Mouse (Mus musculus): Measurements from ENCODE around the gene Olfr267. TPM values are rescaled to one million over a fixed set of nuclear protein-coding genes. Genes with fewer than 3 reads are reported as not detected.

The Olfr267 gene
- polyA plus RNA-seq (2012; ENCODE audit: insufficient read depth, insufficient read length, missing spikeins) = not detected in 2 replicates

DNA sequence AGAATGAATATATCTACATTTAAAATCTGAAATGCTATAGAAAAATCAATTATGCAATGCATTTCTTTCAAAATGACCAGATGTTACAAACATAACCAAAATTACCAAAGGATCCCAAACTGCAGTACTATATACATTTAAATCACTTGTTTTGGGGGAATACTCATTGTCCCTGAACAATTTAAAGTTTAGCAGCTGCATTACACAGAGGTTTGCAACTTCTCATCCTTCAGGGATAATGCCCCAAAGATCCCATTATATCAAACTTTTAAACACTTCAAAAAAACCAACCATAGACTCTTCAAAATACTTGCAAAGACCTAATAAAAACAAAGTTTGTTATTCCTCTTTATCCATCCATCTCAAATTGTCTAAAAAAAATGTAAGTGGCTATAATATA is at the start of gene Olfr267:
Olfr267 (minus strand) TSS at position 101 of the 400 bp plus-strand sequence.
- Histone ChIP-seq H3K4me3 (ENCODE audit: insufficient read depth, low read length) (no peak within 1 kb of the TSS), H3K27ac (ENCODE audit: insufficient read depth, low read depth, low read length) (no peak within 1 kb of the TSS), H3K4me1 (ENCODE audit: control insufficient read depth, insufficient read depth, low read length) (no peaks in the 10 kb centered on the region)
- TF ChIP-seq CTCF (IDR thresholded peaks at IDR 0.05; ENCODE audit: low read depth, low read length) (no peak), POLR2A (IDR thresholded peaks at IDR 0.05; ENCODE audit: borderline replicate concordance, low read depth, low read length) (no peak)

DNA sequence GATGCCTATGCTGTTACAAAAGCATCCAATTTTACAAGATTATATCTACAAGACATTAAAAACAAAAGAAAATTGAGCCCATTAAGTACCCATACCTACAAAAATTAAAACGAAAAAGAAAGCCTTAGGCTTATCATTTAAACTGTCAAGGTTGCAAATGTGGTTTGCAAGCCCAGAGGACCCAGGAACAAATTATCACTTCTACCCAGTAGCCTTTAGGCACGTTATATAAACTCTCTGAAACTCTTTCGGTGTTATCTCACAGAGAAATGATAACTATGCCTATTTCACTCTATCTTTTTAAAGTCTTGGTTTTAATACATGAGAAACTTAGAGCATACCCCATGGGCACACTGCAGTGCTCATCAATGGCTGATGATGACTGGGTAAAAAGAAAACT is 45.4 kb upstream of the Olfr267 start:
- Histone ChIP-seq H3K4me3 (ENCODE audit: insufficient read depth, low read length) (no peak overlapping the region), H3K27ac (ENCODE audit: insufficient read depth, low read depth, low read length) (no peak overlapping the region), H3K4me1 (ENCODE audit: control insufficient read depth, insufficient read depth, low read length) (no peaks in the 10 kb centered on the region)
- TF ChIP-seq POLR2A (IDR thresholded peaks at IDR 0.05; ENCODE audit: borderline replicate concordance, low read depth, low read length) (no peak), CTCF (IDR thresholded peaks at IDR 0.05; ENCODE audit: low read depth, low read length) (no peak)

DNA sequence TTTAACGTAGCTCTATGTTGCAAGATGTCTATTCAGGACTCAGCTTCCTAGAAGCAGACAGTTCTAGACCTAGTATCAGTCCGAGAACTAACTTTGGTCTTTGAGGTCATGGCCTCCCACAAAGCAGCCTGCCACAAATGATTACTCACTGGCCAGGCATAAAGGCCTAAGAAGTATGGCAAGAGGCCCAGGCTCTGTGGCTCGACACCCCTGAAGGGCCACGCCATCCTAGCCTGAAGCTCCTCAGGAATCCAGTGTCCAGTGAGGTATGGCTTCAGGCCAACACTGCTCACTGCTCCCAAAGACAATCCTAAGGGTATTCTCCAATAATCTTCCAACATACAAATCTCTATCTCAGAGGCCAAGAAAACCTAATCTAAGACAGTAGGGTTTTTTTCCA is 38.4 kb upstream of the Olfr267 start:
- TF ChIP-seq CTCF (IDR thresholded peaks at IDR 0.05; ENCODE audit: low read depth, low read length) = no peak
- TF ChIP-seq POLR2A (IDR thresholded peaks at IDR 0.05; ENCODE audit: borderline replicate concordance, low read depth, low read length) = no peak
- Histone ChIP-seq H3K4me3 (ENCODE audit: insufficient read depth, low read length) (no peak overlapping the region), H3K27ac (ENCODE audit: insufficient read depth, low read depth, low read length) (no peak overlapping the region), H3K4me1 (ENCODE audit: control insufficient read depth, insufficient read depth, low read length) (no peaks in the 10 kb centered on the region)

DNA sequence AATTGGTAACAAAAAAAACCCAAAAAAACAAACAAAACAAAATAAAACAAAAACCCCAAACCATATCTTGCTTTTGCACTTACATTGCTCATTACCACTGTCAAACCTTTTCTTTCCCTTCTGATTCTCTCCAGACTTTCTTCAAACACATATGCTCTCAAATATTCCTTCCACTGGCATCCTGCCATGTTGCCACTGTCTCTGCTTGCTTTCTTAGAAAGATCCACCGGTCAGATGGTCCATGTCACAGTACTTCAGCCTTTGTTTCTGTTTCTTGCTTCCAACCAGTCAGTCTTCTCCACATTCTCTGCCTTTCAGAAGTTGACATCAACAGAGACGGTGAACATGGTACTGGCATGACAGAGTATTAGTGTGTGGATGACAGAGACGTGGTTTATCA is 857 bp downstream of the Olfr267 start:
- no peak for TF ChIP-seq CTCF (IDR thresholded peaks at IDR 0.05; ENCODE audit: low read depth, low read length)
- no peak for TF ChIP-seq POLR2A (IDR thresholded peaks at IDR 0.05; ENCODE audit: borderline replicate concordance, low read depth, low read length)

DNA sequence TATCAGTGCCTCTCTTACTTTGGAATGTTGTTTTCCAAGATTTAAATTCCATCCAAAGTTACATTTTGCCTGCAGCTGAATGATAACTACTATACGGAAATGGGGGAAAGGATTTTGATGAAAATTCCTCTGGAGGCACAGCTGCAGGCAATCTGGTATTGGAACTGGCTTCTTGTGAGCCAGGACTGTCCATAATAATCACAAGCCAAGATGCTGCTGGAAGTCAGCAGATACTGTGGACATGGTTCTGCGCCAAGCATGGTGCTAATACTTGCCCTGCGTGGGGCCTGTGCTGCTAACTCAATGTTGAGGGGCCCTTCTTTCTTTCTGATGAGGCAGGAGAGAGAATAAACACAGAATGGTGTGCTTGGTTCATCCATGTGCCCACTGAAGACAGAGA is 24.1 kb downstream of the Olfr267 start:
- peaks cover 3% of the 10 kb centered on the region for H3K4me1 ChIP-seq (ENCODE audit: control insufficient read depth, insufficient read depth, low read length)
- H3K27ac ChIP-seq (ENCODE audit: insufficient read depth, low read depth, low read length) = no peak overlapping the region
- TF ChIP-seq CTCF (IDR thresholded peaks at IDR 0.05; ENCODE audit: low read depth, low read length) (no peak), POLR2A (IDR thresholded peaks at IDR 0.05; ENCODE audit: borderline replicate concordance, low read depth, low read length) (no peak)
- no peak overlapping the region for H3K4me3 ChIP-seq (ENCODE audit: insufficient read depth, low read length)

More for the DNA sequence above, 857 bp downstream of the Olfr267 start:
- no peak overlapping the region for H3K4me3 ChIP-seq (ENCODE audit: insufficient read depth, low read length)
- H3K4me1 ChIP-seq (ENCODE audit: control insufficient read depth, insufficient read depth, low read length) = no peaks in the 10 kb centered on the region
- H3K27ac ChIP-seq (ENCODE audit: insufficient read depth, low read depth, low read length) = no peak overlapping the region

DNA sequence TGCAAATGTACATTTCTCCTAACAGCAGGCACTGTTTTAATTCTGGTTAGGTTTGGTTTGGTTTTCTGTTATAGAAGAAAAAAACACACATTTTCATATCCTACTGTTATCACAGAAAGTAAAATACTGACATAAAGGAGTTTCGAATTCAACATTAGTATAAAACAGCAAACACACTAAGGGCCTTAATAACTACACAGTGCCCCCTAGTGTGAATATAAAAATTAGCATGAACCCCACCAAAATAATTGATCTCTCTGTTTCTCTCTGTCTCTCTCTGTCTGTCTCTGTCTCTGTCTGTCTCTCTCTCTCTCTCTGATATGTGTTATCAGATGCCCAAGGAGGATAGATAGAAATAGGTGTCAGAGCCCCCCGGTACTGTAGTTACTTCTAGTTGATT is 38.0 kb downstream of the Olfr267 start:
- no peaks in the 10 kb centered on the region for H3K4me1 ChIP-seq (ENCODE audit: control insufficient read depth, insufficient read depth, low read length)

DNA sequence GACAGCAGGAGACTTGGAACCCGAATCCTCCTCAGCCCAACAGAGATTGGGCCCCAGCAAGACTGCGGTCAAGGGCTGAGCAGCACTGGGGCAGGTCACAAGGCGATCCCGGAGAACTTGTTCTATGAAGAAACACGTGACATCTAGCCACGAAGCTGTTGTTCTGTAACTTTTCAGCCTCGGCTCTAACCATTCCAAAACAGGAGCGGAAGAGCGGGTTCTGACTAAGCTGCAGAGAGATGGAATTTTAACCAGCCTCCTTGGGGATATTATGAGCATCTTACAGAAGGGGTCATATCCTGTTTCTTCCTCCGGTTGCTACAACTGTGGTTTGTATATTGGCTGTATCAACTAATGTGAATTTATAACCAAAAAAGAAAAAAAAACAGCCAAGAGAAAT is 38.4 kb downstream of the Olfr267 start:
- Histone ChIP-seq H3K4me3 (ENCODE audit: insufficient read depth, low read length) (no peak overlapping the region), H3K4me1 (ENCODE audit: control insufficient read depth, insufficient read depth, low read length) (no peaks in the 10 kb centered on the region)
- no peak for TF ChIP-seq CTCF (IDR thresholded peaks at IDR 0.05; ENCODE audit: low read depth, low read length)
- TF ChIP-seq POLR2A (IDR thresholded peaks at IDR 0.05; ENCODE audit: borderline replicate concordance, low read depth, low read length) = no peak

More for the DNA sequence above, 38.0 kb downstream of the Olfr267 start:
- TF ChIP-seq POLR2A (IDR thresholded peaks at IDR 0.05; ENCODE audit: borderline replicate concordance, low read depth, low read length) = no peak
- TF ChIP-seq CTCF (IDR thresholded peaks at IDR 0.05; ENCODE audit: low read depth, low read length) = no peak
- no peak overlapping the region for H3K4me3 ChIP-seq (ENCODE audit: insufficient read depth, low read length)
- H3K27ac ChIP-seq (ENCODE audit: insufficient read depth, low read depth, low read length) = no peak overlapping the region

DNA sequence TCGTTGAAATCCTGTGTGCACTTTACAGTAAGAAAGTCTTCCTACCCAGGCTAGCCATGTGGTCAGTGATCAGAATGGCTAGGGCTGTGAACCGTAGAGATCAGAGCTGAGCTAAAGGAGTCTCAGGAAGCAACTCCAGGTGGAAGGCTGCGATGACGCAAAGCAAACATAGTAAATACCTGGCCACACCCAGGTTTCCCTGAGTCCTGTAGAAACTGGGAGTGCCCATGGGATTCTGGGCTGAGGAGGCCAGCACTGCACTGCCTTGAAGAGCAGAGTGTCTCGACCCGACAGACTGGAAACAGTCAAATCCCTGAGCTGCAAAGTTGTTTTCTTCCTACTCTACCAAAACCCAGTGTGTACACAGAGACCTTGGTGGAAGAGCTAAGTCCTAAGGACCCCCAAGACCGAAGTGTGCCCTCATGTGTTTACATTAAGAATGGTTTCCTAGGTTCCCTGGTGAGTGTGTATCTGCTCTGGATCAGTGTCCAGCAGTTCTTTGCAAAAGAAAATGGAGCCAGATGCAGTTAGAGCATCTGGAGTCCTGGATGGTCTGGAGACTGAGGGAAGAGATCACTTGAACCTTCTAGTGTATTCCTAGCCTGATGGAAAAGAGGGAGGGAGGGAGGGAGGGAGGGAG is 41.8 kb downstream of the Olfr267 start:
- Histone ChIP-seq H3K4me1 (ENCODE audit: control insufficient read depth, insufficient read depth, low read length) (no peaks in the 10 kb centered on the region), H3K27ac (ENCODE audit: insufficient read depth, low read depth, low read length) (no peak overlapping the region), H3K4me3 (ENCODE audit: insufficient read depth, low read length) (no peak overlapping the region)
- TF ChIP-seq CTCF (IDR thresholded peaks at IDR 0.05; ENCODE audit: low read depth, low read length) (no peak), POLR2A (IDR thresholded peaks at IDR 0.05; ENCODE audit: borderline replicate concordance, low read depth, low read length) (no peak)

More for the DNA sequence above, 38.4 kb downstream of the Olfr267 start:
- H3K27ac ChIP-seq (ENCODE audit: insufficient read depth, low read depth, low read length) = no peak overlapping the region

DNA sequence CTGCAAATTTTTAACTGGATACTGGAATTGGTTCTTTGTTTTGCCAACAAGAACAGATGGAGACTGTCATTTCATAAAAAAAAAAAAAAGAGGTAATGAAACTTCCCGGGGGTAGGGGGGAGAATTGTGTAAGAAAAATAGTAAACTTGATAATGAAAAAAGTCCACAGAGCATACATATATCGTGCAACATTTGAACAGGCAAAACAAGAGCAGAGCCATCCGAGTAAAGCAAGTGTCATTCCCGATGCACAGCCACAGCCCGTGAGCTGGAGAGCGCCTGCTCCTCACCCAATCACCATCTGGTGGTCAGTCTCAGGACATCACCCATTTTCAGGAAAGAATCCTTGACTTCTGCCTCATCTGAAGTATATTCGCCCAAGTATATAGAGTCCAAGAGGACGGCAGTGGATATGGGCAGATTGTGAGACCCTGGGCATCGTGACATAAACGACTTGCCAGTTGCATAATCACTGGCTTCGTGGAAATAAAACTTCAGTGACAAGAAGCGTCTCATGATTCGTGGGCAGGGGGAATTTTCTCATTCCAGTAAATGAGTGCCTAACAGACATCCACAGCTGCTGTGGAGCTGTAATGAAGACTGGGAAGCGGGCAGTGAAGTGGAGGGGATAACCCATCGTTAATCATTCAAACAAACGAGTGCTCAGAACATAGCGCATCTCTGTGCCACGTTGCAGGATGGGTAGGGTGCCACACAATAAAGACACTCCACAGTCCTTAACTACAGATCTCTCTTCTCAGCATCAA is 50.5 kb downstream of the Olfr267 start:
- TF ChIP-seq CTCF (IDR thresholded peaks at IDR 0.05; ENCODE audit: low read depth, low read length) (no peak), POLR2A (IDR thresholded peaks at IDR 0.05; ENCODE audit: borderline replicate concordance, low read depth, low read length) (no peak)
- Histone ChIP-seq H3K4me1 (ENCODE audit: control insufficient read depth, insufficient read depth, low read length) (no peaks in the 10 kb centered on the region), H3K27ac (ENCODE audit: insufficient read depth, low read depth, low read length) (no peak overlapping the region), H3K4me3 (ENCODE audit: insufficient read depth, low read length) (no peak overlapping the region)

Other genes with a start within 250 kb of the Olfr267 start
- gene Lpar1, start 233.8 kb downstream of the Olfr267 start, polyA plus RNA-seq (2012; ENCODE audit: insufficient read depth, insufficient read length, missing spikeins) = 5.5 and 6.3 TPM in 2 replicates
- 38.3 and 49.0 TPM in 2 replicates for gene Ecpas, start 125.0 kb upstream of the Olfr267 start, polyA plus RNA-seq (2012; ENCODE audit: insufficient read depth, insufficient read length, missing spikeins)
- not detected in 2 replicates for gene Zkscan16, start 155.9 kb upstream of the Olfr267 start, polyA plus RNA-seq (2012; ENCODE audit: insufficient read depth, insufficient read length, missing spikeins)
- gene Ptgr1, start 199.4 kb upstream of the Olfr267 start, polyA plus RNA-seq (2012; ENCODE audit: insufficient read depth, insufficient read length, missing spikeins) = 25.2 and 27.3 TPM in 2 replicates
- gene Dnajc25, start 207.3 kb upstream of the Olfr267 start, polyA plus RNA-seq (2012; ENCODE audit: insufficient read depth, insufficient read length, missing spikeins) = 7.7 and 7.9 TPM in 2 replicates
- 2.6 TPM in 1 of 2 replicates, not detected in the other for gene Gm20503, start 215.5 kb upstream of the Olfr267 start, polyA plus RNA-seq (2012; ENCODE audit: insufficient read depth, insufficient read length, missing spikeins)
- 54.3 and 60.2 TPM in 2 replicates for gene Gng10, start 247.4 kb upstream of the Olfr267 start, polyA plus RNA-seq (2012; ENCODE audit: insufficient read depth, insufficient read length, missing spikeins)